Mouse (Mus musculus): ENCODE results near the gene Ncoa7.

DNA sequence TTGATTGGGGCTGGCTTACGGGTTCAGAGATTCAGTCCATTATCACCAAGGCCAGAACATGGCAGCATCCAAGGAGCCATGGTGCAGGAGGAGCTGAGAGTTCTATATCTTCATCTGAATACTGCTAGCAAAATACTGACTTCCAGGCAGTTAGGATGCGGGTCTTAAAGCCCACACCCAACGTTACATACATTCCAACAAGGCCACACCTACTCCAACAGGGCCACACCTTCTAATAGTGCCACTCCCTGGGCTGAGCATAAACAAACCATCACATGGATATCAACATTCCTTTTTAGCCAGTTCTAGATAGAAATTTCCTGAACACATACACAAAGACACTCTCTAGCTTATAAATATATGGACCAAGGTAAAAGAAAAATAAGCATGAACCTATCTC lies 173.6 kb downstream of the Ncoa7 start, which contains the start of gene Hint3:
- TF ChIP-seq CTCF (IDR thresholded peaks at IDR 0.05; ENCODE audit: low read depth), result no peak
- no peak for TF ChIP-seq EP300 (IDR thresholded peaks at IDR 0.05; ENCODE audit: low read depth)

Data from heart, postnatal 0 days (tissue).